In the genomic region with DNA sequence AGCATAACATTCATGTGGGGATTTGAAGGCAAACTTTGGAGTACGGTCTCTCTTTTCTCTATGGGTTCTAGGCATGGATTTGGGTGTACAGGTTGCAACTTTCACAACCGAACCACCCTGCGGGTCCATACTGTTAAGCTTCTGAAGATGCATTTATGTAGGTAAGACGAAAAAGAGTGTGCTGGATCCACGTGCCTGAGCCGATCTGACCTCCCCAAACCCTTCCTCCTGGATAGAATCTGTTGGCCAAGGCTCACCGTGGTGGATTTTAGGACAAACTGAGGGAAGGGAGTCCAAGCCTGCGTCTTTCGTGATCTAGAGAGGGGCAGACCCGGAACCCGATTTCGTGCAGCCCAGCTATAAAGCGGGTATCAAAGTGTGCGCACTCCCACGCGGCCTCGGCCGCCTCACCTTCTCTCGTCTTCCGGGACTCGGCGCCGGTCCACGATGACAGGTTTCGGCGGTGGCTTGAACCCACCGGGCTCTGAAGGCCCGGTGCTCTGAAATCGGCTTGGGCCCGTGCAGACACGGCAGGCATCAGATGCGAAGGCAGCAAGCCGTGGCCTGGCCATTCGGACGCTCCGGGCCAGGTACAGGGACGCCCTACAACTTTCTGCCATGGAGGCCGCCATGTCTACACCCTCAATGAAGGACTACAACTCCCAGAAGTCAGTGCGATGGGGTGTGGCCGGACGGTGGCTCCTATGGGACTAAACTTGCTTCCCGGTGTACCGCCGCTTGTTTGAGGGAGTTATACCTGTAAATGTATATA, we compare ENCODE assay signal across 8 mouse cellular contexts. TPM values are rescaled to one million over a fixed set of nuclear protein-coding genes. Genes with fewer than 3 reads are reported as not detected.
DNase-seq lines count a peak whose midpoint lies in the region; ATAC-seq and TF ChIP-seq lines count a peak whose summit lies in the region.

Mrpl19 (minus strand) TSS at position 663 of the 772 bp plus-strand sequence.

- peak; percentile 72 for DNase-seq in G1E (ENCODE audit: low spot score)
- peak; percentile 94 to 96 for DNase-seq in cerebellum, adult 18-20 months
- peak; percentile 93 for DNase-seq in forebrain, postnatal 0 days
- DNase-seq in heart, postnatal 4 days, result peak; percentile 93
- peak; percentile 90 for DNase-seq in layer of hippocampus, adult 8-10 months (ENCODE audit: low spot score in 2 of 2)
- peak; percentile 79 for DNase-seq in ovary, adult 18-20 months (ENCODE audit: low spot score)
- peak; percentile 93 for DNase-seq in thymus, postnatal 0 days (ENCODE audit: low spot score)

- H3K4me3 ChIP-seq in G1E (ENCODE audit: low read depth, low read length), result peak within 1 kb of the TSS; percentile 83
- H3K4me3 ChIP-seq in forebrain, postnatal 0 days (ENCODE audit: low read depth, low read length), result peak within 1 kb of the TSS; percentile 56
- peak within 1 kb of the TSS; percentile 95 for H3K4me3 ChIP-seq in lung, embryonic 15.5 days

- 2% methylated on average over 44 of the region's 44 CpGs for WGBS in forebrain, postnatal 0 days
- WGBS in lung, embryonic 15.5 days, result under 1% methylated on average over 44 of the region's 44 CpGs

- H3K4me2 ChIP-seq in forebrain, postnatal 0 days (ENCODE audit: low read depth), result peak within 1 kb of the TSS; percentile 53
- peak within 1 kb of the TSS; percentile 69 for H3K4me2 ChIP-seq in lung, embryonic 15.5 days

- peaks cover 10% of the 10 kb centered on the region for H3K4me1 ChIP-seq in G1E (ENCODE audit: insufficient read depth, low read depth, low read length)
- H3K4me1 ChIP-seq in forebrain, postnatal 0 days (ENCODE audit: insufficient read depth), result no peaks in the 10 kb centered on the region
- peaks cover 8% of the 10 kb centered on the region for H3K4me1 ChIP-seq in lung, embryonic 15.5 days

- peak; percentile 98 for ATAC-seq in G1E (ENCODE audit: extremely low read depth, insufficient number of reproducible peaks, low FRiP score, poor library complexity, severe bottlenecking)
- ATAC-seq in forebrain, postnatal 0 days, result peak; percentile 99
- ATAC-seq in lung, embryonic 15.5 days (ENCODE audit: borderline replicate concordance, extremely low read depth, low FRiP score, low TSS enrichment), result peak; percentile 95

- H3K27ac ChIP-seq in forebrain, postnatal 0 days (ENCODE audit: low read depth, low read length), result no peak within 1 kb of the TSS
- no peak within 1 kb of the TSS for H3K27ac ChIP-seq in lung, embryonic 15.5 days

- TF ChIP-seq CTCF in G1E (IDR thresholded peaks at IDR 0.05; ENCODE audit: low read depth, low read length), result no peak
- TF ChIP-seq CTCF in forebrain, postnatal 0 days (IDR thresholded peaks at IDR 0.05; ENCODE audit: low read depth), result no peak

- H3K27me3 ChIP-seq in G1E (ENCODE audit: insufficient read depth, low read length), result no peaks in the 10 kb centered on the region; the same call in 1 of the 2 replicates
- H3K27me3 ChIP-seq in forebrain, postnatal 0 days (ENCODE audit: insufficient read depth, low read length), result no peaks in the 10 kb centered on the region
- H3K27me3 ChIP-seq in lung, embryonic 15.5 days, result no peaks in the 10 kb centered on the region

- peaks cover 35% of the 10 kb centered on the region for H3K36me3 ChIP-seq in G1E (replicated peaks)
- peaks cover 31% of the 10 kb centered on the region for H3K36me3 ChIP-seq in forebrain, postnatal 0 days (ENCODE audit: insufficient read depth)
- peaks cover 32% of the 10 kb centered on the region for H3K36me3 ChIP-seq in lung, embryonic 15.5 days

- peak within 1 kb of the TSS; percentile 54 for H3K9ac ChIP-seq in forebrain, postnatal 0 days
- peak within 1 kb of the TSS; percentile 85 for H3K9ac ChIP-seq in lung, embryonic 15.5 days

- 0 out of 2 replicates have a peak, but pooled peaks cover 2% of the 10 kb centered on the region for H3K9me3 ChIP-seq in G1E (replicated peaks)
- no peaks in the 10 kb centered on the region for H3K9me3 ChIP-seq in forebrain, postnatal 0 days (ENCODE audit: low read length)
- H3K9me3 ChIP-seq in lung, embryonic 15.5 days, result no peaks in the 10 kb centered on the region

RNA-seq across cellular contexts. Expression of gene Mrpl19, which starts in this region (rescaled TPM):
- total RNA-seq in G1E (2014; fragmentation: Nextera tagmentation) (29.3 and 30.2 TPM in 2 replicates), G1E (2017) (20.3 and 26.4 TPM in 2 replicates)
- polyA plus RNA-seq in G1E (2012), result 4.5 and 6.4 TPM in 2 replicates
- total RNA-seq in forebrain, postnatal 0 days (2014; rRNA removed), result 9.4 and 10.2 TPM in 2 replicates
- 31.7 and 42.7 TPM in 2 replicates for polyA plus RNA-seq in forebrain, postnatal 0 days (2015; fragmentation: Nextera tagmentation; extraction: Ambion mirVana)
- 10 to 100 TPM; 42.7 to 45.2 TPM for total RNA-seq in heart, postnatal 4 days (2021)
- total RNA-seq in layer of hippocampus, adult 8-10 months (2022), result 10 to 100 TPM; 31.2 to 35.8 (median 32.9) TPM
- polyA plus RNA-seq in lung, embryonic 15.5 days (2015; fragmentation: Nextera tagmentation; extraction: Ambion mirVana), result 33.3 and 39.9 TPM in 2 replicates
- polyA plus RNA-seq in thymus, postnatal 0 days (2015; fragmentation: Nextera tagmentation; extraction: Ambion mirVana), result 35.6 and 44.0 TPM in 2 replicates
